13 mouse cellular contexts compared by ENCODE assay signal in genomic region chr2:169109044-169109443, GRCm38 (mm10).
A peak's percentile ranks its signal among the peaks of the same experiment; 100 is the strongest.
DNase-seq lines count a peak whose midpoint lies in the region; ATAC-seq and TF ChIP-seq lines count a peak whose summit lies in the region.
"Had no signal": no experiment of that assay in that cellular context is flagged by ENCODE, and none has a peak within 500 bp of the region (broad histone marks: within the 10 kb centered on the region; RNA-seq: fewer than 3 reads in every experiment).

No protein-coding gene starts in this region.

- POLR2A ChIA-PET in Patski (lab: Charles Lee): no interaction called here

- no peaks in the 10 kb centered on the region for H3K36me3 ChIP-seq in kidney, postnatal 0 days (ENCODE audit: insufficient read depth, low read length)
- H3K36me3 ChIP-seq in neural tube, embryonic 11.5 days (ENCODE audit: control insufficient read depth, insufficient read depth, low read length): no peaks in the 10 kb centered on the region
- no peaks in the 10 kb centered on the region for H3K36me3 ChIP-seq in neural tube, embryonic 15.5 days
- H3K36me3 ChIP-seq: embryonic facial prominence, embryonic 15.5 days; forebrain, embryonic 15.5 days; hindbrain, embryonic 12.5 days had no signal

- H3K27ac ChIP-seq in kidney, postnatal 0 days: no peak overlapping the region
- H3K27ac ChIP-seq in neural tube, embryonic 11.5 days (ENCODE audit: low read depth, low read length): no peak overlapping the region
- H3K27ac ChIP-seq in neural tube, embryonic 15.5 days (replicated peaks): no peak overlapping the region
- H3K27ac ChIP-seq: embryonic facial prominence, embryonic 15.5 days; forebrain, embryonic 15.5 days; hindbrain, embryonic 12.5 days had no signal

- no peaks in the 10 kb centered on the region for H3K4me1 ChIP-seq in kidney, postnatal 0 days (replicated peaks; ENCODE audit: insufficient read depth, low read length)
- H3K4me1 ChIP-seq in neural tube, embryonic 11.5 days (ENCODE audit: control insufficient read depth, insufficient read depth, low read length): no peaks in the 10 kb centered on the region
- H3K4me1 ChIP-seq in neural tube, embryonic 15.5 days: no peaks in the 10 kb centered on the region
- H3K4me1 ChIP-seq: embryonic facial prominence, embryonic 15.5 days; forebrain, embryonic 15.5 days; hindbrain, embryonic 12.5 days had no signal

- no peak overlapping the region for H3K9ac ChIP-seq in kidney, postnatal 0 days (ENCODE audit: low read depth, low read length)
- H3K9ac ChIP-seq in neural tube, embryonic 11.5 days (ENCODE audit: low read length): no peak overlapping the region
- no peak overlapping the region for H3K9ac ChIP-seq in neural tube, embryonic 15.5 days (replicated peaks)
- H3K9ac ChIP-seq: embryonic facial prominence, embryonic 15.5 days; forebrain, embryonic 15.5 days; hindbrain, embryonic 12.5 days had no signal

- WGBS in kidney, postnatal 0 days: 83% methylated on average over 4 of the region's 4 CpGs
- 85% methylated on average over 4 of the region's 4 CpGs for WGBS in neural tube, embryonic 11.5 days
- 87% methylated on average over 4 of the region's 4 CpGs for WGBS in neural tube, embryonic 15.5 days

- in situ Hi-C loops in Patski (cut with MboI; ENCODE audit: low pct_unique_long_range_greater_than_20kb): no loop called here

- no peaks in the 10 kb centered on the region for H3K9me3 ChIP-seq in kidney, postnatal 0 days (replicated peaks; ENCODE audit: low read length)
- H3K9me3 ChIP-seq in neural tube, embryonic 11.5 days (ENCODE audit: control insufficient read depth, low read length): no peaks in the 10 kb centered on the region
- H3K9me3 ChIP-seq in neural tube, embryonic 15.5 days (replicated peaks): no peaks in the 10 kb centered on the region
- H3K9me3 ChIP-seq: embryonic facial prominence, embryonic 15.5 days; forebrain, embryonic 15.5 days had no signal

- H3K4me2 ChIP-seq in kidney, postnatal 0 days (ENCODE audit: low read length): no peak overlapping the region
- no peak overlapping the region for H3K4me2 ChIP-seq in neural tube, embryonic 11.5 days (ENCODE audit: low read depth)
- H3K4me2 ChIP-seq in neural tube, embryonic 15.5 days: no peak overlapping the region
- H3K4me2 ChIP-seq: embryonic facial prominence, embryonic 15.5 days; forebrain, embryonic 15.5 days; hindbrain, embryonic 12.5 days had no signal

- no peaks in the 10 kb centered on the region for H3K27me3 ChIP-seq in kidney, postnatal 0 days (ENCODE audit: insufficient read depth, low read length)
- H3K27me3 ChIP-seq in neural tube, embryonic 11.5 days (ENCODE audit: control insufficient read depth, insufficient read depth, low read length): no peaks in the 10 kb centered on the region
- H3K27me3 ChIP-seq in neural tube, embryonic 15.5 days (replicated peaks): no peaks in the 10 kb centered on the region
- H3K27me3 ChIP-seq in Patski: no peaks in the 10 kb centered on the region
- H3K27me3 ChIP-seq: embryonic facial prominence, embryonic 15.5 days; forebrain, embryonic 15.5 days; hindbrain, embryonic 12.5 days had no signal

- no peak for ATAC-seq in kidney, postnatal 0 days (replicated peaks; ENCODE audit: low FRiP score, low read depth)
- ATAC-seq in neural tube, embryonic 11.5 days (ENCODE audit: insufficient read depth, low FRiP score, low TSS enrichment): no peak
- ATAC-seq in neural tube, embryonic 15.5 days (ENCODE audit: low FRiP score): no peak
- no peak for ATAC-seq in Patski
- ATAC-seq in megakaryocyte progenitor cell, adult 5-6 weeks (replicated peaks; ENCODE audit: poor library complexity): 0 out of 2 replicates have a peak, but pooled peaks have one; percentile 43
- ATAC-seq in megakaryocyte-erythroid progenitor cell, adult 5-6 weeks (replicated peaks; ENCODE audit: low FRiP score, low TSS enrichment, poor library complexity, severe bottlenecking): no peak
- ATAC-seq: forebrain, embryonic 15.5 days; midbrain, embryonic 16.5 days had no signal

- CTCF ChIA-PET in Patski (lab: Charles Lee): no interaction called here

- DNase-seq in kidney, postnatal 0 days (ENCODE audit: low spot score): no peak
- no peak for DNase-seq in kidney, postnatal 14 days
- DNase-seq in neural tube, embryonic 11.5 days (ENCODE audit: low spot score): peak; percentile 30
- DNase-seq in Patski (ENCODE audit: low read depth, low spot score): no peak
- DNase-seq in right cerebral cortex, postnatal 36 days (ENCODE audit: low spot score in 2 of 2): no peak
- DNase-seq: kidney, adult 9 months had no signal

- no peak overlapping the region for H3K4me3 ChIP-seq in kidney, postnatal 0 days (replicated peaks; ENCODE audit: low read depth, low read length)
- H3K4me3 ChIP-seq in neural tube, embryonic 11.5 days (ENCODE audit: low read depth, low read length): no peak overlapping the region
- H3K4me3 ChIP-seq in neural tube, embryonic 15.5 days (replicated peaks): no peak overlapping the region
- H3K4me3 ChIP-seq: embryonic facial prominence, embryonic 15.5 days; forebrain, embryonic 15.5 days; hindbrain, embryonic 12.5 days had no signal

- peak; percentile 50; the same call in 1 of the 2 replicates for TF ChIP-seq CTCF in kidney, postnatal 0 days (IDR thresholded peaks at IDR 0.05; ENCODE audit: low read depth)
- TF ChIP-seq CTCF in Patski (IDR thresholded peaks at IDR 0.05): peak; percentile 43
